Mouse (Mus musculus): Measurements from ENCODE around the gene Plekha6. TPM values are rescaled to one million over a fixed set of nuclear protein-coding genes. Genes with fewer than 3 reads are reported as not detected.

Gene Plekha6
- total and polyA plus RNA-seq, 2 experiments from 2014 or later, result 11.9 to 49.3 TPM

GRCm38 (mm10) chr1:133189471-133189870, 25.5 kb downstream of the Plekha6 start:
- no peak for TF ChIP-seq CTCF (IDR thresholded peaks at IDR 0.05)
- H3K27me3 ChIP-seq (ENCODE audit: insufficient read depth, low read length), result no peaks in the 10 kb centered on the region
- H3K36me3 ChIP-seq (ENCODE audit: insufficient read depth, low read length), result no peaks in the 10 kb centered on the region
- H3K4me1 ChIP-seq (ENCODE audit: insufficient read depth, low read length), result peaks cover 7% of the 10 kb centered on the region; the same call in 1 of the 2 replicates
- no peak for DNase-seq (ENCODE audit: low spot score)
- no peak overlapping the region for H3K9ac ChIP-seq (replicated peaks; ENCODE audit: low read length, poor library complexity, severe bottlenecking)
- H3K27ac ChIP-seq (ENCODE audit: low read depth, low read length), result no peak overlapping the region
- ATAC-seq (ENCODE audit: low FRiP score), result no peak
- no peak overlapping the region for H3K4me2 ChIP-seq (ENCODE audit: low read depth, low read length, poor library complexity, severe bottlenecking)
- no peaks in the 10 kb centered on the region for H3K9me3 ChIP-seq (ENCODE audit: low read length)
- H3K4me3 ChIP-seq (ENCODE audit: low read depth, low read length), result no peak overlapping the region

DNA sequence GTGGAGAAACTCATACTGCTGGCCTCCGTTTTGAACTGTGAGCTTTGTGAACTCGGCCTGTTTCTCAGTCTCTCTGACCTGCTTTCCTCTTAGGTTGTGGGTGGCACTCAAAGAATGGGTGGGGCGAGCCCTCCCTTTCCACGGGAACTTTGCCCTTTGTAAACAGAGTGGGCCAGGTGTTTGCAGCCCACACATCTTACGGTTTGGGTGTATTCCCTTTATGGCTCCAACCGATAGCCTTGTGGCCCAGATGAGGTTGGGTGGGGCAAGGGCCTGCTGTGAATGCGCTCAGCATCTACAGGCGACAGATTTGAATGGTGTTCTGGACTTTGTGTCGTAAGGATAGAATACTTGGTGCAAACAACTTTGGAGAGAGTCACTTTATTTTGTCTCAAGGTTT, 26.5 kb downstream of the Plekha6 start:
- no peak overlapping the region for H3K4me2 ChIP-seq (ENCODE audit: low read depth, low read length, poor library complexity, severe bottlenecking)
- 91% methylated on average over 9 of the region's 9 CpGs for WGBS
- ATAC-seq (ENCODE audit: low FRiP score), result no peak

GRCm38 (mm10) chr1:133196181-133196580, 32.2 kb downstream of the Plekha6 start:
- no peaks in the 10 kb centered on the region for H3K9me3 ChIP-seq (ENCODE audit: low read length)
- peaks cover 8% of the 10 kb centered on the region; the same call in 1 of the 2 replicates for H3K4me1 ChIP-seq (ENCODE audit: insufficient read depth, low read length)
- H3K4me3 ChIP-seq (ENCODE audit: low read depth, low read length), result no peak overlapping the region
- DNase-seq (ENCODE audit: low spot score), result no peak
- no peaks in the 10 kb centered on the region for H3K27me3 ChIP-seq (ENCODE audit: insufficient read depth, low read length)
- no peaks in the 10 kb centered on the region for H3K36me3 ChIP-seq (ENCODE audit: insufficient read depth, low read length)
- H3K4me2 ChIP-seq (ENCODE audit: low read depth, low read length, poor library complexity, severe bottlenecking), result no peak overlapping the region
- no peak overlapping the region for H3K27ac ChIP-seq (ENCODE audit: low read depth, low read length)
- ATAC-seq (ENCODE audit: low FRiP score), result no peak
- WGBS, result 29% methylated on average over 6 of the region's 6 CpGs
- TF ChIP-seq CTCF (IDR thresholded peaks at IDR 0.05), result no peak
- no peak overlapping the region for H3K9ac ChIP-seq (replicated peaks; ENCODE audit: low read length, poor library complexity, severe bottlenecking)

More for the DNA sequence above, 26.5 kb downstream of the Plekha6 start:
- Histone ChIP-seq H3K36me3 (ENCODE audit: insufficient read depth, low read length) (no peaks in the 10 kb centered on the region), H3K4me1 (ENCODE audit: insufficient read depth, low read length) (peaks cover 7% of the 10 kb centered on the region; the same call in 1 of the 2 replicates), H3K9me3 (ENCODE audit: low read length) (no peaks in the 10 kb centered on the region), H3K27me3 (ENCODE audit: insufficient read depth, low read length) (no peaks in the 10 kb centered on the region), H3K27ac (ENCODE audit: low read depth, low read length) (no peak overlapping the region), H3K4me3 (ENCODE audit: low read depth, low read length) (no peak overlapping the region), H3K9ac (replicated peaks; ENCODE audit: low read length, poor library complexity, severe bottlenecking) (no peak overlapping the region)
- no peak for TF ChIP-seq CTCF (IDR thresholded peaks at IDR 0.05)
- DNase-seq (ENCODE audit: low spot score), result no peak

GRCm38 (mm10) chr1:133197266-133197665, 33.3 kb downstream of the Plekha6 start:
- Histone ChIP-seq H3K4me3 (ENCODE audit: low read depth, low read length) (no peak overlapping the region), H3K4me1 (ENCODE audit: insufficient read depth, low read length) (peaks cover 8% of the 10 kb centered on the region; the same call in 1 of the 2 replicates), H3K9me3 (ENCODE audit: low read length) (no peaks in the 10 kb centered on the region), H3K27me3 (ENCODE audit: insufficient read depth, low read length) (no peaks in the 10 kb centered on the region), H3K36me3 (ENCODE audit: insufficient read depth, low read length) (no peaks in the 10 kb centered on the region), H3K27ac (ENCODE audit: low read depth, low read length) (no peak overlapping the region), H3K9ac (replicated peaks; ENCODE audit: low read length, poor library complexity, severe bottlenecking) (no peak overlapping the region), H3K4me2 (ENCODE audit: low read depth, low read length, poor library complexity, severe bottlenecking) (no peak overlapping the region)
- ATAC-seq (ENCODE audit: low FRiP score) (no peak), DNase-seq (ENCODE audit: low spot score) (no peak)
- WGBS, result 45% methylated on average over 6 of the region's 6 CpGs
- TF ChIP-seq CTCF (IDR thresholded peaks at IDR 0.05), result no peak

- WGBS, result 36% methylated on average over 7 of the region's 7 CpGs
- ATAC-seq (ENCODE audit: low FRiP score) (no peak), DNase-seq (ENCODE audit: low spot score) (no peak)
- Histone ChIP-seq H3K27me3 (ENCODE audit: insufficient read depth, low read length) (no peaks in the 10 kb centered on the region), H3K4me2 (ENCODE audit: low read depth, low read length, poor library complexity, severe bottlenecking) (no peak overlapping the region), H3K9me3 (ENCODE audit: low read length) (no peaks in the 10 kb centered on the region), H3K27ac (ENCODE audit: low read depth, low read length) (peak overlapping the region; percentile 74), H3K4me1 (ENCODE audit: insufficient read depth, low read length) (peaks cover 8% of the 10 kb centered on the region), H3K36me3 (ENCODE audit: insufficient read depth, low read length) (no peaks in the 10 kb centered on the region), H3K9ac (replicated peaks; ENCODE audit: low read length, poor library complexity, severe bottlenecking) (0 out of 2 replicates have a peak overlapping the region, but pooled peaks have one; percentile 29), H3K4me3 (ENCODE audit: low read depth, low read length) (no peak overlapping the region)
- TF ChIP-seq CTCF (IDR thresholded peaks at IDR 0.05), result no peak
Measured at GRCm38 (mm10) chr1:133199706-133200105, 35.7 kb downstream of the Plekha6 start.

GRCm38 (mm10) chr1:133201499-133201898, 37.5 kb downstream of the Plekha6 start:
- Histone ChIP-seq H3K9ac (replicated peaks; ENCODE audit: low read length, poor library complexity, severe bottlenecking) (no peak overlapping the region), H3K36me3 (ENCODE audit: insufficient read depth, low read length) (no peaks in the 10 kb centered on the region), H3K4me3 (ENCODE audit: low read depth, low read length) (no peak overlapping the region), H3K4me2 (ENCODE audit: low read depth, low read length, poor library complexity, severe bottlenecking) (no peak overlapping the region), H3K27me3 (ENCODE audit: insufficient read depth, low read length) (no peaks in the 10 kb centered on the region), H3K27ac (ENCODE audit: low read depth, low read length) (no peak overlapping the region), H3K9me3 (ENCODE audit: low read length) (no peaks in the 10 kb centered on the region), H3K4me1 (ENCODE audit: insufficient read depth, low read length) (peaks cover 8% of the 10 kb centered on the region)
- DNase-seq (ENCODE audit: low spot score) (no peak), ATAC-seq (ENCODE audit: low FRiP score) (no peak)
- TF ChIP-seq CTCF (IDR thresholded peaks at IDR 0.05), result no peak
- 62% methylated on average over 4 of the region's 4 CpGs for WGBS

Data from midbrain, postnatal 0 days (tissue).